Mouse (Mus musculus) heart, embryonic 13.5 days (tissue): ENCODE measurements around the gene Slc30a3. TPM values are rescaled to one million over a fixed set of nuclear protein-coding genes. Genes with fewer than 3 reads are reported as not detected.
A peak's percentile ranks its signal among the peaks of the same experiment; 100 is the strongest.

Experiments used
- ATAC-seq: fragments of 200-750 bp; cut with Nextera tagmentation; 2 replicates; pipeline ENCODE4 v1.8.0; 2017; ENCODE audit warnings: moderate TSS enrichment; ENCODE audit not compliant: insufficient number of reproducible peaks, low FRiP score, low TSS enrichment; ENCODE audit errors: extremely low read depth
- H3K27ac ChIP-seq: fragments of 300-500 bp; sonication (generic); replicated peaks from 2 replicates; pipeline ENCODE4 v1.5.1; 2015; ENCODE audit warnings: moderate library complexity, mild to moderate bottlenecking, inconsistent platforms
- H3K27me3 ChIP-seq: fragments of 300-500 bp; sonication (generic); replicated peaks from 2 replicates; pipeline ENCODE4 v1.6.1; 2015; ENCODE audit warnings: mild to moderate bottlenecking, inconsistent platforms
- H3K36me3 ChIP-seq: fragments of 300-500 bp; sonication (generic); 2 replicates; pipeline ENCODE4 v1.6.1; 2015; ENCODE audit warnings: mild to moderate bottlenecking, inconsistent platforms
- H3K4me1 ChIP-seq: fragments of 300-500 bp; sonication (generic); 2 replicates; pipeline ENCODE4 v1.6.1; 2015; ENCODE audit warnings: inconsistent platforms
- H3K4me2 ChIP-seq: fragments of 300-500 bp; sonication (generic); 2 replicates; pipeline ENCODE4 v1.6.1; 2015; ENCODE audit warnings: inconsistent platforms, mild to moderate bottlenecking, moderate library complexity
- H3K4me3 ChIP-seq: fragments of 300-500 bp; sonication (generic); 2 replicates; pipeline ENCODE4 v1.5.1; 2015; ENCODE audit warnings: moderate library complexity, mild to moderate bottlenecking, inconsistent platforms
- H3K9ac ChIP-seq: fragments of 300-500 bp; sonication (generic); 2 replicates; pipeline ENCODE4 v1.6.1; 2015; ENCODE audit warnings: inconsistent platforms, mild to moderate bottlenecking, moderate library complexity
- H3K9me3 ChIP-seq: fragments of 300-500 bp; sonication (generic); 2 replicates; pipeline ENCODE4 v1.6.1; 2016; ENCODE audit warnings: inconsistent platforms
- WGBS: fragments of 180-500 bp; shearing (Covaris S2); methylation state at CpG from one replicate; pipeline ENCODE4 v1.1.7; 2015; ENCODE audit warnings: mixed read lengths; 5-methylcytosine and 5-hydroxymethylcytosine counted together
- polyA plus RNA-seq: library from polyadenylated mRNA; unstranded; fragments of >200 nt; fragmentation: Nextera tagmentation; extraction: Ambion mirVana; gene quantifications from 2 replicates; pipeline ENCODE4 v1.2.1, GENCODE M21; 2015

Slc30a3 gene
- polyA plus RNA-seq, 1 experiment from 2014 or later, result 0.21 TPM

DNA sequence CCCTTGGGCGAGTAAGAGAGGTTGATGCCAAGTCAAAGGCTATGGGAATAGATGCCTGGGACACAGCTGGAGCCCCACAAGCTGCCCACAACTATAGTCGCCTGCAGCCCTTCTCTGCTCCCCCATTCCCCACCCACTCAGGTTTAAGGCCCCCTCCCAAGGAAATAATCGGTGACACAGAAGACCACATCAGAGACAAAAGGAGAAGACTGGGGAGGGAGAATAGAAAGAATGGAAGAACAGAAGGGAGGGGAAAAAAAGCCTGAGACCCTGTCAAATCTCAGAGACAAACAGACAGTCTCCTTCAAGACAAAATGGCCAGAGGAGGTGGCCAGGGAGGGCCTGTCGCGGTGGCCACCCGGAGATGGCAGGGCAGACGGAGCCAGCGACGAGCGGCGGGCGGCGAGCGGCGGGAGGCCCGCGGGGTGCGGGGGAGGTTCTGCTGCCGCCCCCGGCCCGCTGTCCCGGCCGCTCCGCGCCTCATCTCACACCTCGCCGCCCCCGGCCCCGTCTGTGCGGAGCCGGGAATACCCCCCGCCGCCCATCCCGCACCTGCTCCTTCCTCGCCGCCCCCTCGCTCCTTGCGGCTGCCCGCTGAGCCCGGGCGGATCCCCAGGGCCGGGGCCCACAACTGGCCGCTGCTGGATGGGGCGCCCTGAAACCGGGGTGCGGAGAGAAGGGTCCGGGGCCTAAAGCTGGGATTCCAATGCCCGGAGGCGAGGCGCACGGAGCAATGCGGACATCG is 15.6 kb downstream of the Slc30a3 start:
- Histone ChIP-seq H3K9ac (peak overlapping the region; percentile 73), H3K4me2 (peak overlapping the region; percentile 74), H3K36me3 (no peaks in the 10 kb centered on the region), H3K27me3 (peaks cover 99% of the 10 kb centered on the region), H3K4me3 (peak overlapping the region; percentile 49), H3K27ac (no peak overlapping the region), H3K4me1 (peaks cover 40% of the 10 kb centered on the region), H3K9me3 (no peaks in the 10 kb centered on the region)
- no peak for ATAC-seq
- 3% methylated on average over 51 of the region's 53 CpGs for WGBS

DNA sequence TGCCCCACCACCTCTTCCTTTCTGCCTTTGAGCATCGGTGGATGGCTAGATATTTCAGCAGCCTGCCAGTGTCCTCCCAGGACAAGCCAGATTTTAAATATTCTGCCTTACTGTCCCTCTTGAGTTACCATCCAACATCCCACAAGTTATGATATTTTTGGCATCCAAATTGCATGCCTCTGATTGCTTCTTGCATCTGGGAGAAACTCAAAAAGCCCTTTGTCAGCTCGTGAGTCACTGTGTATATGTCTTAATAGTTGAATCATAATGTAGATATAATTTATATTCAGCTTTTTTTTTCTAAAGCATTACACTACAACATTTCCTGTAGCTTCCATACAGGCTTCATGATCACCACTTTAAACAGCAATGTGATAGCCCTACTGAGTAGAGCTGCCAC is 20.9 kb downstream of the Slc30a3 start:
- 62% methylated on average over 2 of the region's 2 CpGs for WGBS
- peaks cover 58% of the 10 kb centered on the region for H3K27me3 ChIP-seq
- no peak overlapping the region for H3K4me2 ChIP-seq
- H3K9ac ChIP-seq, result no peak overlapping the region
- no peak for ATAC-seq
- no peaks in the 10 kb centered on the region for H3K36me3 ChIP-seq
- no peak overlapping the region for H3K27ac ChIP-seq
- H3K9me3 ChIP-seq, result no peaks in the 10 kb centered on the region
- no peak overlapping the region for H3K4me3 ChIP-seq
- peaks cover 29% of the 10 kb centered on the region for H3K4me1 ChIP-seq

DNA sequence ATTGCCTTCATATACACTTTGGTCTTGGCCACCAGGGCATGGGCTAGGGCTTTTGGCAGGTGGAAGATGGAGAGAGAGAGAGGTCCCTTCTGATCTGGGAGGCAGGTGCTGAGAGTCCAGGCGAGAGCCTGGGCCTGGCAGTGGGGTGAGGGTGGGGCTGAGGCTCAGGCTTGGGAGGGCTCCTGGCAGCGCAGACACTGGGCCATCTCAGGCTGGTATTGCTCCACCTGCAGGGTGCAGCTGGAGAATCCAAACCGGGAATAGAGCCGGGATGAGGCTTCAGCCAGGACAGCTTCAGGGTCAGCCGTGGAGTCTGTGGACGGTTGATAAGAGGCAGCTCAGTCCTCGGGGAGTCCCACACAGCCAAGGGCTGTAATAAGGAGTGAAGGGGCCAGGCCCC is 21.4 kb downstream of the Slc30a3 start:
- no peaks in the 10 kb centered on the region for H3K36me3 ChIP-seq
- 14% methylated on average over 7 of the region's 7 CpGs for WGBS
- ATAC-seq, result no peak; the same call in 1 of the 2 replicates
- no peaks in the 10 kb centered on the region for H3K9me3 ChIP-seq
- peaks cover 53% of the 10 kb centered on the region for H3K27me3 ChIP-seq
- peaks cover 27% of the 10 kb centered on the region for H3K4me1 ChIP-seq
- no peak overlapping the region for H3K27ac ChIP-seq
- H3K4me2 ChIP-seq, result no peak overlapping the region
- no peak overlapping the region for H3K4me3 ChIP-seq
- H3K9ac ChIP-seq, result no peak overlapping the region

DNA sequence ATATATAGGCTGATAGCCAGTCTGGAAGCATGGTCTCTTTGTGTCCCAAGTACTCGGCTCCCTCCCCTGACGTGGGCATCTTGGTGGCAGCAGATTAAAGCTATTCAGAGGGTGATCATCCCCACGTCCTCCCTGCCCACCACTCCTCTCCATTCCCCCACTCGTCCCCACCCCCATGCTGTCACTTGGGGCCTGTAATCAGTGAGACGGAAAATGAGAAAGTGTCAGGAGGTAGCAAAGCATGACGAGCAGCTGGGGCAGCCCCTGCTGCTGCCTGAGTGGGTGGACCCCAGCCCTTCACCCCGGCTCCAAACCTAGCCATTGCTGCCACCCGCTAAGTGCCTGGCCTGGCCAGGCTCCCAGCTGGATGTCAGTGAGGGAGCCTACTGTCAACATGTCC is 24.1 kb downstream of the Slc30a3 start:
- Histone ChIP-seq H3K36me3 (peaks cover 3% of the 10 kb centered on the region), H3K27ac (peak overlapping the region; percentile 61), H3K4me3 (no peak overlapping the region), H3K9ac (peak overlapping the region; percentile 28; the same call in 1 of the 2 replicates), H3K27me3 (peaks cover 26% of the 10 kb centered on the region), H3K9me3 (no peaks in the 10 kb centered on the region), H3K4me1 (peaks cover 34% of the 10 kb centered on the region), H3K4me2 (peak overlapping the region; percentile 62)
- ATAC-seq, result no peak; the same call in 1 of the 2 replicates
- 4% methylated on average over 8 of the region's 8 CpGs for WGBS

DNA sequence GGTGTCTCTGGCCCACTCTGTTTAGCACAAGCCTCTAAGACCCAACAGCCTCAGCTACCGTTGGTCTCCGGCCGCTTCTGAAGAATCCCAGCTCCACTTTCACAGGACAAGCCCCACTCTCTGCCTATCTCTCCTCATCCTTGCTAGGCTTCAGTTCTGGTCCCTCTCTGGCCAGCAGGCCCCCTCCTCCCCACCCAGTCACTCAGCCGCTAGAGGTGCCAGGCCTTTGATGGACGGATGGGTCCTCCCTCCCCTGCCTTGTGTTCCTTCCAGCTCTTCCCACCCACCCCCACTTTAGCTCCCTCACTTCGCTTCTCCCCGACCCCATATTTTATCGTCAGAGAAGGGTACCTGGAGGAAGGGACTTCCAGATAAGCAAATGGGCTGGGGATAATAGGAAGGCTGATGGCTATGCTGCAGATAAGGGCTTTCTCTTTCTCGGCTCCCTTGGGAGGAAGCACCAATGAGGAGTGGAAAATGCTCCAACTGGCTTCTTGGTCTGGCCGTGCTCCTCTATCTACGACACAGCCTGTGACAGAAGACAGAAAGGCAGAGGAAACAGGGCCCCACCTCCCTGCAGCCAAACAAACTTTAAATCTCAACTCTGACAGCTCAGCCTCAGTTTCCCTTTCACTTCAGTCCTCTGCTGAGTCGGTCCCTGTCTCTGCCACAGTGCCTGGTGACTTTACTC is 25.0 kb downstream of the Slc30a3 start:
- peak overlapping the region; percentile 29 for H3K4me3 ChIP-seq
- peak; percentile 39; the same call in 1 of the 2 replicates for ATAC-seq
- peak overlapping the region; percentile 67 for H3K9ac ChIP-seq
- H3K4me2 ChIP-seq, result peak overlapping the region; percentile 62
- no peaks in the 10 kb centered on the region for H3K9me3 ChIP-seq
- peaks cover 17% of the 10 kb centered on the region for H3K27me3 ChIP-seq
- 4% methylated on average over 12 of the region's 12 CpGs for WGBS
- peaks cover 34% of the 10 kb centered on the region for H3K4me1 ChIP-seq
- peak overlapping the region; percentile 61 for H3K27ac ChIP-seq
- H3K36me3 ChIP-seq, result peaks cover 12% of the 10 kb centered on the region

DNA sequence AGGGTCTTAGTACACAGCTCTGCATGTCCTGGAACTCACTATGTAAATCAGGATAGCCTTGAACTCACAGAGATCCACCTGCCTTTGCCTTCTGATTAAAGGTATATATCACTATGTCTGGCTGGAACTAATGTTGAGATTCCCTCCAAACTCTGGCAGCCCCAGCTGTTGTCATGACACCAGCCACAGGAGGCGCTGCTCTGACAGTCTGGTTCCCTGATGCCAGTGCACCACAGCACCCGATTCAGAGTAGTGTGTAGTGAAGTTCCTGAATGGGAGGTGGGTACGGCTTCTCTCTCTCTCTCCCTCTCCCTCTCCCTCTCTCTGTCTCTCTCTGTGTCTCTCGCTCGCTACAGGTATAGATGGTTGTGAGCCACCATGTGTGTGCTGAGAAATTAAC is 25.7 kb downstream of the Slc30a3 start:
- Histone ChIP-seq H3K9me3 (no peaks in the 10 kb centered on the region), H3K4me2 (peak overlapping the region; percentile 62), H3K27me3 (peaks cover 12% of the 10 kb centered on the region; the same call in 1 of the 2 replicates), H3K27ac (peak overlapping the region; percentile 61), H3K4me1 (peaks cover 34% of the 10 kb centered on the region), H3K4me3 (peak overlapping the region; percentile 29), H3K36me3 (peaks cover 19% of the 10 kb centered on the region), H3K9ac (peak overlapping the region; percentile 67)
- whole genome bisulfite sequencing, result 6% methylated on average over 5 of the region's 5 CpGs
- ATAC-seq, result no peak

DNA sequence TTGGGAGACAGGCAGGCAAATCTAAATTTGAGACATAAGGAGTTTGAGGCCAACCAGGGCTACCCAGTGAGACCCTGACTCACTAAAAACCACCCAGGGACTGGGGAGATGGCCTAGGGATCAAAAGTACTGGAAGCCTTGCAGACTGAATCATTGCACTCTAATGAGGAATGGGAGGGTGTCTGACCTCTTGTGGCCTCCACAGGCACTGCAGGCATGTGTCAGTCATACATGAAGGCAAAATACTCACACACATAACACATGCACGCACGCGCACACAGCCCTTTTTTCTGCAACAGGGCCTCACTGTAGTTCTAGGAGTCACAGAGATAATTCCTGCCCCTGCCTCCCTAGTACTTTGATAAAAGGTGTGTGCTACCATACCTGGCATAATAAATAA is 26.7 kb downstream of the Slc30a3 start:
- Histone ChIP-seq H3K27ac (no peak overlapping the region), H3K4me1 (peaks cover 34% of the 10 kb centered on the region)
- WGBS, result 79% methylated on average over 3 of the region's 3 CpGs

DNA sequence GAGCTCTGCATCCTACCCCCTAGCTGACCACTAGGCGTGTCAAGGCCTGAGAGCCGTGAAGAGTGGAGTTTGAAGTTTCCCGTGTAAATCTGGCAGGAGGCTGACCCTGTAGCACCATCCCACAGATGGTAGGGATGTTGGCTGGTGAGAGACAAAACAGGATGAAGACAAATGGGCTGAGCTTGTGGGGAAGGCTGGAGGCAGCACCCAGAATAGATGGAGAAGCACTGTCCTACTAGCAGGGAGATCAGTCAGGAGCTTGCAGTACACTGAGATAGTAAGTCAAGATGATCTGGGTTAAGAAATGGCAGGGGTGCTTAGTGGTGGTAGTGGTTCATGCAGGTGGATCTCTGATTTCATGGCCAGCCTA is 27.3 kb downstream of the Slc30a3 start:
- Histone ChIP-seq H3K27me3 (peaks cover 3% of the 10 kb centered on the region; the same call in 1 of the 2 replicates), H3K36me3 (peaks cover 35% of the 10 kb centered on the region), H3K4me2 (no peak overlapping the region), H3K27ac (no peak overlapping the region), H3K4me1 (peaks cover 34% of the 10 kb centered on the region), H3K9me3 (no peaks in the 10 kb centered on the region), H3K4me3 (no peak overlapping the region), H3K9ac (no peak overlapping the region)
- ATAC-seq, result no peak
- WGBS, result 56% methylated on average over 3 of the region's 3 CpGs

More for the DNA sequence above, 26.7 kb downstream of the Slc30a3 start:
- no peak for ATAC-seq
- Histone ChIP-seq H3K9ac (no peak overlapping the region), H3K27me3 (peaks cover 7% of the 10 kb centered on the region; the same call in 1 of the 2 replicates), H3K36me3 (peaks cover 29% of the 10 kb centered on the region), H3K4me3 (no peak overlapping the region), H3K4me2 (no peak overlapping the region), H3K9me3 (no peaks in the 10 kb centered on the region)

DNA sequence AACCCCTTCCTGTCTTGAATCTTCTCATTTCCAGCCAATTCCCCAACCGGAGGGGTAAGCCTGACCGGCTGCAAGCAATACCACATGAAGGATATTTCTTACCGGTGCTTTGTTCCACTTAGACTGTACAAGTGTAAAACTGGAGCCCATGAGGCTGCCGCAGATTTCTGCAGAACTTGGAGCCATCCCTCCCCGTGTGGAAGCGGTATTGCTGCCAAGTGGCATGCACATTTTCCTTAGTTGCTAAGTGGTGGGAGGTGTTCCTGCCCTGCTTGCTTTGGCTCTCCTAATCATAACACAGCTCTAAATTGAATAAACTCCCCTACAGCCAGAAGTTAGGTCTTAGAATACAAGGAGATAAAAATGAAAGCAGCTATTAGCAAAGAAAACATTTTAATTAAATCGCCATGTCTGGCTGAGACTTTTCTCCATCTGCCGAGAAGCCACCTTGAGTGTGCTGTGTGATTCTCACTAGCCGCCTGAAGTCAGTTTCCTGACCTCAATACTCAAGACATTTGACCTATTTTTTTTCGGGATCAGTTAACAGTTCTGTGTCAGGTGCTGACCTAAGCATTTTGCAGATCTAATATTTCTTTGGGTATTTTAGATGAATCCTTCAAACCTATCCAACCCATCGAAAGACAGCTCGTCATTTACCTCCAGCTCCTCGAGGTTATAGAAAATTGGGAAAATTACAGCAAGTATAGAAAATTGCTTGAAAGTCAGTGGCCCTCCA is 27.8 kb downstream of the Slc30a3 start:
- WGBS, result 67% methylated on average over 13 of the region's 13 CpGs
- no peaks in the 10 kb centered on the region for H3K27me3 ChIP-seq
- peak overlapping the region; percentile 37; the same call in 1 of the 2 replicates for H3K27ac ChIP-seq
- H3K4me2 ChIP-seq, result no peak overlapping the region
- no peak for ATAC-seq
- peaks cover 34% of the 10 kb centered on the region for H3K4me1 ChIP-seq
- no peaks in the 10 kb centered on the region for H3K9me3 ChIP-seq
- H3K9ac ChIP-seq, result no peak overlapping the region
- H3K36me3 ChIP-seq, result peaks cover 40% of the 10 kb centered on the region
- no peak overlapping the region for H3K4me3 ChIP-seq

DNA sequence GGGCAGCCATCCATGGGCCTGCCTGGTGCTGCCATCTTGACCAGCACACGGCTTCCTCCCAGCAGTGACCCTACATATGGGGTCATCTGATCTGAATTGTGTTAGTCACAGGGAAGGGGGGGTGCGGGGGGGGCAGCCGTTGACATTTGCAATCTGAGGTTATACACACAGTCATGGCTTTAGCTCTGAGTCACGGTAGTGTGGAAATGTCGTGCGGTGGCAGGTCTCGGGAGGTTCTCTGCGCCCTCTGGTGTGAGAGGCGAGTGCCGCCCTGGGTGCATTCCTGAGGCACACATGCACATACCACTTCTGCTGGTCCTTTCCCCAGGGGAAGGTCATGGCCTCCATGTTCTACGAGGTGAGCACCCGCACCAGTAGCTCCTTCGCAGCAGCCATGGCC is 31.7 kb downstream of the Slc30a3 start:
- Histone ChIP-seq H3K4me2 (no peak overlapping the region), H3K36me3 (peaks cover 79% of the 10 kb centered on the region), H3K9ac (no peak overlapping the region), H3K9me3 (no peaks in the 10 kb centered on the region), H3K4me1 (peaks cover 6% of the 10 kb centered on the region; the same call in 1 of the 2 replicates), H3K27me3 (no peaks in the 10 kb centered on the region), H3K27ac (no peak overlapping the region), H3K4me3 (no peak overlapping the region)
- no peak for ATAC-seq
- 72% methylated on average over 13 of the region's 13 CpGs for WGBS

DNA sequence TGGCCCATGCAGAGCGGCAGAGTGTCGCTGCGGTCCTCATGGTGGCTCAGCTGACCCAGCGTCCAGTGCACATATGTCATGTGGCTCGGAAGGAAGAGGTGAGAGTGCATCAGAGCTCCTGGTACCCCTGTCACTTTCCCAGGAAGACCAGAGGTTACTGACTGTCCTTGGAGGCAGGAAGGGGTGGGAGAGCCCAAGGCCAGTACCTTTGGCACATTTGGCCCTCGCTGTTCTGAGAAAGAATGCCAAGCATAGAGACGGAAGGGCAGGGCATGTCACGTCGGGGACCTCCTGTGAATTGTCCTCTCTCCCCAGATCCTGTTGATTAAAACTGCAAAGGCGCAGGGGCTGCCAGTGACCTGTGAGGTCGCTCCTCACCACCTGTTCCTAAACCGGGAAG is 34.9 kb downstream of the Slc30a3 start:
- WGBS, result 87% methylated on average over 12 of the region's 12 CpGs
- Histone ChIP-seq H3K27ac (no peak overlapping the region), H3K4me3 (no peak overlapping the region), H3K9me3 (no peaks in the 10 kb centered on the region), H3K4me1 (no peaks in the 10 kb centered on the region), H3K4me2 (no peak overlapping the region), H3K36me3 (peaks cover 100% of the 10 kb centered on the region), H3K27me3 (no peaks in the 10 kb centered on the region), H3K9ac (no peak overlapping the region)
- no peak for ATAC-seq
